Mouse (Mus musculus): ENCODE results near the gene Ifna15. TPM values are rescaled to one million over a fixed set of nuclear protein-coding genes. Genes with fewer than 3 reads are reported as not detected.

Gene Ifna15
- polyA plus RNA-seq, 1 experiment from 2014 or later: not detected

DNA sequence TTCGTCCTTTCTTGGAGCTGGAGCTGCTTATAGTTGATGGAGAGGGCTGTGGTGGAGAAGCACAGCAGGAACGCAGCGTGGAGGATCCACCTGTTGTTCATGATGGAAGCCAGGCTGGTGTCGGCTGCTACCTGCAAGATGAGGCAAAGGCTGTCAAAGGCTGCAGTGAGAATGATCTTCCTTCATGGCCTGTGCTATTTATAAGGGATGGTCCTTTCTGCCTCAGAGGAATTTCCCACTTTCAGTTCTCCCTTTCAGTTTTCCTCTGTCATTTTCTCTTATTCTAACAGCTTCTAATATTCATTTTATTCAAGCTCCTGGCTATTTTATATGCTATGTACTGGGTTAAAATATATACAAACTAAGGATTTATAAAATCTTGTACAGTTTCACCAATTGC lies 35.4 kb downstream of the Ifna15 start, which contains the start of gene Ifnb1:
Gene Ifnb1 (minus strand): TSS at position 101 of the 400 bp plus-strand sequence.
- Histone ChIP-seq H3K36me3 (ENCODE audit: control insufficient read depth, insufficient read depth) (no peaks in the 10 kb centered on the region), H3K27me3 (ENCODE audit: control insufficient read depth, insufficient read depth, low read depth, low read length) (no peaks in the 10 kb centered on the region), H3K4me2 (ENCODE audit: low read depth, low read length) (no peak within 1 kb of the TSS), H3K4me3 (ENCODE audit: low read depth, low read length) (no peak within 1 kb of the TSS), H3K9ac (ENCODE audit: low read depth, low read length) (no peak within 1 kb of the TSS), H3K4me1 (ENCODE audit: control insufficient read depth, low read depth, low read length) (no peaks in the 10 kb centered on the region; the same call in 1 of the 2 replicates), H3K27ac (ENCODE audit: low read length) (no peak within 1 kb of the TSS), H3K9me3 (replicated peaks; ENCODE audit: control insufficient read depth, low read length) (no peaks in the 10 kb centered on the region)
- no peak for ATAC-seq (ENCODE audit: low read depth)
- WGBS (ENCODE audit: insufficient replicate concordance): 62% methylated on average over 4 of the region's 4 CpGs

DNA sequence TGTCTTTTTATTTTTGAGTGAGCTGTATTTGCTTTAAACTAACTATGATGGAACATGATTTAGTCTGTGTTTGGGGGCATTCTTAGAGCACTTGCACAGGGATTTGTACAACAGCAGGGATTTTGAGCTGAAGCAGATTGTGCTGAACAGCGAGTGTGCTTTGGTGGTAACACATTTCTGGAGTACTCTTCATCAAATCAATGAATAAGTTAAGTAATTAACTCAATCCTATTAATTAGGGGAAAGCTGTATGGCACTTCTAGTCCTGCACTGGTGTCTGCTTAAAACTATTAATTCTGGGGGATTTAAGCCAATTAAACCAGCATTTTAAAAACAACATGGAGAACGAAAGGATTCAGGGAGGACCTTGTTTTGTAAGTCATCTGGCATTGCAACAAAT lies 40.1 kb downstream of the Ifna15 start:
- no peak for ATAC-seq (ENCODE audit: low read depth)
- Histone ChIP-seq H3K4me1 (ENCODE audit: control insufficient read depth, low read depth, low read length) (peaks cover 4% of the 10 kb centered on the region; the same call in 1 of the 2 replicates), H3K4me2 (ENCODE audit: low read depth, low read length) (no peak overlapping the region), H3K36me3 (ENCODE audit: control insufficient read depth, insufficient read depth) (no peaks in the 10 kb centered on the region), H3K9me3 (replicated peaks; ENCODE audit: control insufficient read depth, low read length) (no peaks in the 10 kb centered on the region), H3K9ac (ENCODE audit: low read depth, low read length) (no peak overlapping the region), H3K27me3 (ENCODE audit: control insufficient read depth, insufficient read depth, low read depth, low read length) (no peaks in the 10 kb centered on the region), H3K27ac (ENCODE audit: low read length) (no peak overlapping the region), H3K4me3 (ENCODE audit: low read depth, low read length) (no peak overlapping the region)
- 75% methylated on average over 2 of the region's 2 CpGs for WGBS (ENCODE audit: insufficient replicate concordance)

GRCm38 (mm10) chr4:88515711-88516211 lies 42.3 kb downstream of the Ifna15 start:
- no peak overlapping the region for H3K9ac ChIP-seq (ENCODE audit: low read depth, low read length)
- H3K4me1 ChIP-seq (ENCODE audit: control insufficient read depth, low read depth, low read length): peaks cover 4% of the 10 kb centered on the region; the same call in 1 of the 2 replicates
- no peaks in the 10 kb centered on the region for H3K27me3 ChIP-seq (ENCODE audit: control insufficient read depth, insufficient read depth, low read depth, low read length)
- H3K4me3 ChIP-seq (ENCODE audit: low read depth, low read length): no peak overlapping the region
- peak overlapping the region; percentile 25; the same call in 1 of the 2 replicates for H3K4me2 ChIP-seq (ENCODE audit: low read depth, low read length)
- no peaks in the 10 kb centered on the region for H3K9me3 ChIP-seq (replicated peaks; ENCODE audit: control insufficient read depth, low read length)
- peak; percentile 39 for ATAC-seq (ENCODE audit: low read depth)
- H3K36me3 ChIP-seq (ENCODE audit: control insufficient read depth, insufficient read depth): no peaks in the 10 kb centered on the region
- WGBS (ENCODE audit: insufficient replicate concordance): 2% methylated on average over 4 of the region's 4 CpGs
- no peak overlapping the region for H3K27ac ChIP-seq (ENCODE audit: low read length)

DNA sequence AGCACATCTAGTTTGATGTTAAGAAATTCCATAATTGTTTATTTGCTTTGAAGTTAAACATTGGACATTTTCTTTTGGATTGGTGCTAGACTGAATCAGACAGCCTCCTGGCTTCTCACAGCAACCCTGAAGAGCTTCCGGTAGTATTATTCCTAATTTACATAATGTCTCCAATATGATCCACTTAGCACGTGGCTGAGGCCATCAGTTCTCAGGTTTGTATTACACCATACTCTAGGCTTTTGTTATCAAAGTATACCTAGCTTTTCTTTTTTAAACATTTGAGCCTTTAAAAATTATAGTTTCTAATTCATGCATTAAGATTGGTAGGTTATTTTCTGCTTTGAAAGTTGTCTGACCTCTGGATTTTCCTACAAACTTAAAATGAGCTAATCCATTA lies 42.8 kb downstream of the Ifna15 start:
- ATAC-seq (ENCODE audit: low read depth): no peak
- H3K27ac ChIP-seq (ENCODE audit: low read length): no peak overlapping the region
- H3K27me3 ChIP-seq (ENCODE audit: control insufficient read depth, insufficient read depth, low read depth, low read length): no peaks in the 10 kb centered on the region
- H3K4me2 ChIP-seq (ENCODE audit: low read depth, low read length): peak overlapping the region; percentile 25; the same call in 1 of the 2 replicates
- no peaks in the 10 kb centered on the region for H3K36me3 ChIP-seq (ENCODE audit: control insufficient read depth, insufficient read depth)
- 26% methylated on average over 2 of the region's 2 CpGs for WGBS (ENCODE audit: insufficient replicate concordance)
- no peaks in the 10 kb centered on the region for H3K9me3 ChIP-seq (replicated peaks; ENCODE audit: control insufficient read depth, low read length)
- peaks cover 4% of the 10 kb centered on the region; the same call in 1 of the 2 replicates for H3K4me1 ChIP-seq (ENCODE audit: control insufficient read depth, low read depth, low read length)
- no peak overlapping the region for H3K4me3 ChIP-seq (ENCODE audit: low read depth, low read length)
- H3K9ac ChIP-seq (ENCODE audit: low read depth, low read length): no peak overlapping the region

DNA sequence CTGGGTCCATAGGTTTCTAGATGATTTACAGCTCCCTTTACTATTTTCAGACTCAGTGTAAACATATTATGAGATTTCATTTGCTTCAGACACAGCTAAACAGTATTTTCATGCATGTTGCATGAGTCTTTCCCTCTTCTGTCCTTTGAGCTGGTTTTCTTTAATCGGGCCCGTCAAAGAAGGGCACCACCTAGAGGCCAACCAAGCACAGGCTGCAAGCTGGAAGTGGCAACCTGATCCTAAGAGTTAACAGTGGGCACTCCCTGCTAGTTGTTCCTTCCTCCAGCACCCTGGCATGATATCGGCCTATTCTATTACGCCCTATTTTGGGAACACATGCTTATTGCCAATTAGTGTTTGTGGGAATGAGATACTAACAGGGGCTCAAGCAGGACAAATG lies 43.6 kb downstream of the Ifna15 start:
- ATAC-seq (ENCODE audit: low read depth): peak; percentile 57
- Histone ChIP-seq H3K4me3 (ENCODE audit: low read depth, low read length) (no peak overlapping the region), H3K36me3 (ENCODE audit: control insufficient read depth, insufficient read depth) (no peaks in the 10 kb centered on the region), H3K9me3 (replicated peaks; ENCODE audit: control insufficient read depth, low read length) (no peaks in the 10 kb centered on the region), H3K27me3 (ENCODE audit: control insufficient read depth, insufficient read depth, low read depth, low read length) (no peaks in the 10 kb centered on the region), H3K4me2 (ENCODE audit: low read depth, low read length) (no peak overlapping the region), H3K9ac (ENCODE audit: low read depth, low read length) (no peak overlapping the region), H3K4me1 (ENCODE audit: control insufficient read depth, low read depth, low read length) (peaks cover 4% of the 10 kb centered on the region; the same call in 1 of the 2 replicates), H3K27ac (ENCODE audit: low read length) (no peak overlapping the region)
- WGBS (ENCODE audit: insufficient replicate concordance): 29% methylated on average over 4 of the region's 4 CpGs

GRCm38 (mm10) chr4:88513743-88514142 lies 44.3 kb downstream of the Ifna15 start:
- Histone ChIP-seq H3K9me3 (replicated peaks; ENCODE audit: control insufficient read depth, low read length) (no peaks in the 10 kb centered on the region), H3K27ac (ENCODE audit: low read length) (no peak overlapping the region), H3K9ac (ENCODE audit: low read depth, low read length) (no peak overlapping the region), H3K4me2 (ENCODE audit: low read depth, low read length) (no peak overlapping the region), H3K4me3 (ENCODE audit: low read depth, low read length) (no peak overlapping the region), H3K27me3 (ENCODE audit: control insufficient read depth, insufficient read depth, low read depth, low read length) (no peaks in the 10 kb centered on the region), H3K4me1 (ENCODE audit: control insufficient read depth, low read depth, low read length) (peaks cover 4% of the 10 kb centered on the region; the same call in 1 of the 2 replicates), H3K36me3 (ENCODE audit: control insufficient read depth, insufficient read depth) (no peaks in the 10 kb centered on the region)
- peak; percentile 76 for ATAC-seq (ENCODE audit: low read depth)
- 21% methylated on average over 4 of the region's 4 CpGs for WGBS (ENCODE audit: insufficient replicate concordance)

Other genes starting within 250 kb of the Ifna15 start
- 5.4 and 5.5 TPM in 2 replicates for gene Hacd4, start 119.3 kb downstream of the Ifna15 start, polyA plus RNA-seq (2015; fragmentation: Nextera tagmentation; extraction: Ambion mirVana)
- gene Ifnb1, start 35.5 kb downstream of the Ifna15 start, polyA plus RNA-seq (2015; fragmentation: Nextera tagmentation; extraction: Ambion mirVana): not detected in 2 replicates
- not detected in 2 replicates for gene Ifna14, start 13.6 kb upstream of the Ifna15 start, polyA plus RNA-seq (2015; fragmentation: Nextera tagmentation; extraction: Ambion mirVana)
- not detected in 2 replicates for gene Ifna9, start 34.1 kb upstream of the Ifna15 start, polyA plus RNA-seq (2015; fragmentation: Nextera tagmentation; extraction: Ambion mirVana)
- gene Ifna12, start 45.1 kb upstream of the Ifna15 start, polyA plus RNA-seq (2015; fragmentation: Nextera tagmentation; extraction: Ambion mirVana): not detected in 2 replicates
- not detected in 2 replicates for gene C87499, start 76.2 kb upstream of the Ifna15 start, polyA plus RNA-seq (2015; fragmentation: Nextera tagmentation; extraction: Ambion mirVana)
- gene Ifna13, start 86.2 kb upstream of the Ifna15 start, polyA plus RNA-seq (2015; fragmentation: Nextera tagmentation; extraction: Ambion mirVana): not detected in 2 replicates
- not detected in 2 replicates for gene Ifna16, start 118.7 kb upstream of the Ifna15 start, polyA plus RNA-seq (2015; fragmentation: Nextera tagmentation; extraction: Ambion mirVana)
- not detected in 2 replicates for gene Ifna2, start 125.7 kb upstream of the Ifna15 start, polyA plus RNA-seq (2015; fragmentation: Nextera tagmentation; extraction: Ambion mirVana)
- gene Ifnab, start 133.1 kb upstream of the Ifna15 start, polyA plus RNA-seq (2015; fragmentation: Nextera tagmentation; extraction: Ambion mirVana): not detected in 2 replicates
- gene Gm26566, start 163.6 kb upstream of the Ifna15 start, polyA plus RNA-seq (2015; fragmentation: Nextera tagmentation; extraction: Ambion mirVana): 0.25 and 0.32 TPM in 2 replicates
- 22.4 and 23.5 TPM in 2 replicates for gene Klhl9, start 164.2 kb upstream of the Ifna15 start, polyA plus RNA-seq (2015; fragmentation: Nextera tagmentation; extraction: Ambion mirVana)
- not detected in 2 replicates for gene Gm13271, start 196.6 kb upstream of the Ifna15 start, polyA plus RNA-seq (2015; fragmentation: Nextera tagmentation; extraction: Ambion mirVana)
- 0.07 TPM in 1 of 2 replicates, not detected in the other for gene Gm13283, start 201.9 kb upstream of the Ifna15 start, polyA plus RNA-seq (2015; fragmentation: Nextera tagmentation; extraction: Ambion mirVana)
- 0.11 TPM in 1 of 2 replicates, not detected in the other for gene Gm13290, start 215.6 kb upstream of the Ifna15 start, polyA plus RNA-seq (2015; fragmentation: Nextera tagmentation; extraction: Ambion mirVana)
- gene Gm13289, start 218.7 kb upstream of the Ifna15 start, polyA plus RNA-seq (2015; fragmentation: Nextera tagmentation; extraction: Ambion mirVana): not detected in 2 replicates
- not detected in 2 replicates for gene Gm13272, start 221.6 kb upstream of the Ifna15 start, polyA plus RNA-seq (2015; fragmentation: Nextera tagmentation; extraction: Ambion mirVana)
- gene Ifnz, start 223.9 kb upstream of the Ifna15 start, polyA plus RNA-seq (2015; fragmentation: Nextera tagmentation; extraction: Ambion mirVana): not detected in 2 replicates
- not detected in 2 replicates for gene Gm13276, start 227.5 kb upstream of the Ifna15 start, polyA plus RNA-seq (2015; fragmentation: Nextera tagmentation; extraction: Ambion mirVana)
- gene Gm13277, start 230.4 kb upstream of the Ifna15 start, polyA plus RNA-seq (2015; fragmentation: Nextera tagmentation; extraction: Ambion mirVana): not detected in 2 replicates
- not detected in 2 replicates for gene Gm13278, start 233.3 kb upstream of the Ifna15 start, polyA plus RNA-seq (2015; fragmentation: Nextera tagmentation; extraction: Ambion mirVana)
- gene Gm13275, start 236.2 kb upstream of the Ifna15 start, polyA plus RNA-seq (2015; fragmentation: Nextera tagmentation; extraction: Ambion mirVana): not detected in 2 replicates
- gene Gm13279, start 239.2 kb upstream of the Ifna15 start, polyA plus RNA-seq (2015; fragmentation: Nextera tagmentation; extraction: Ambion mirVana): not detected in 2 replicates
- 0.15 and 0.23 TPM in 2 replicates for gene Gm13285, start 241.4 kb upstream of the Ifna15 start, polyA plus RNA-seq (2015; fragmentation: Nextera tagmentation; extraction: Ambion mirVana)
- not detected in 2 replicates for gene Gm13287, start 245.0 kb upstream of the Ifna15 start, polyA plus RNA-seq (2015; fragmentation: Nextera tagmentation; extraction: Ambion mirVana)
- not detected in 2 replicates for gene Gm13288, start 247.3 kb upstream of the Ifna15 start, polyA plus RNA-seq (2015; fragmentation: Nextera tagmentation; extraction: Ambion mirVana)

All from liver, embryonic 16.5 days (tissue).